Mouse (Mus musculus) heart, adult 11 months (tissue): ENCODE measurements around the gene Clec16a.

Source experiments
- DNase-seq: peaks from one replicate; pipeline ENCODE4 v3.0.0; 2022

Gene Clec16a

DNA sequence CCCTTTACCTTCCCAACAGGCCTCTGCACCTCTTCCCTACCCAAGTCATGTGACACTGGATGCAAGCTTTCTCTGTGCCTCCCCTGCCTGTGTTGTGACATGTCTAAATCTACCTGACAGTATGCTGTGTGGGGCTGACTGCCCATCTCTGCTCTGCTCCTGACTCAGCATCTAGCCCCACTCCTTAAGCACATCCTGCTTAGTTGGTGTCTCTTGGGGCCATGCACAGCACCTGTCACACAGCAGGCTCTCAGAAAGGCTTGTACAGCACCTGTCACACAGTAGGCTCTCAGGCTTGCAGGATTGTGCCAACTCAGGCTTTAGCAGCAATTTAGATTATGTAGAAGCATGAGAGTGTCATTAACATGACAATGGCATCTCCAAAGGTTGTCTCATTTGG is 106.7 kb downstream of the Clec16a start:
- DNase-seq = no peak

DNA sequence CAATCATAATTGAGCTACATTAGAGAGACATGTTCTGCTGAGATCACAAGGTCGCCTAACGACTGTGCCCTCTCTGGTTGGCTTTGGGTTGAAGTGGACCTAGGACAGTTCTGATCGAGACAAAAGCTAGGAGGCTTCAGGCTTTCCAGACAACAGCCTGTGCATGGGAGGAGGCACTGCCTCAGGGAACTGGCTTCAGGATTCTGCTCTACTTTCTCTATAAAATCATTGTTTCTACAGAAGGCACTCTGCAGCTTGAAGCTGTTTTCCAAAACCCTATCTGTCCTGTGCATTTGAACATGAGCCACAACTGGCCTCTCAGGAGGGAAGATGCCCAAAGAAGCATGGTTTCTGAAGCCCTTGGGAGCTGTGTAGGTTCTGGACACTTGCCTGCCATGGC is 107.8 kb downstream of the Clec16a start:
- DNase-seq = no peak

DNA sequence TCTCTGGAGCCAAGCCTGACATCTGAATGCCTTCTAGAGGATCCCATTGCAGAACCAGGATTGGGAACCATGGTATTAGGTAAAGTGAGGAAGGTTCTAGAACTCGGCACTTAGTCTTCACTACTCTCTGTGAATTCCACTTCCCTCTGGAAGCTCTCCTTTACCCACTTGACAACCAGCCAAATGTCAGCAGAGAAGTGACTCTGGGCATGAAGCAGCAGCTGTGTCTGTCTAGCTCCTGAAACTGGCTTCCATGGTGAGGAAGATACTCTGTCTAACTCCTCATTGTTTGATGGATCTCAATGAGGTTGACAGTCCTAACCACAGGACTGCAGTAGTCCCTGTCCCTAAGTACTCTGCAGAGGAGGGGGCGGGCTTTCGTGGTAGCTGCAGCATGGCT is 110.1 kb downstream of the Clec16a start:
- DNase-seq = no peak

DNA sequence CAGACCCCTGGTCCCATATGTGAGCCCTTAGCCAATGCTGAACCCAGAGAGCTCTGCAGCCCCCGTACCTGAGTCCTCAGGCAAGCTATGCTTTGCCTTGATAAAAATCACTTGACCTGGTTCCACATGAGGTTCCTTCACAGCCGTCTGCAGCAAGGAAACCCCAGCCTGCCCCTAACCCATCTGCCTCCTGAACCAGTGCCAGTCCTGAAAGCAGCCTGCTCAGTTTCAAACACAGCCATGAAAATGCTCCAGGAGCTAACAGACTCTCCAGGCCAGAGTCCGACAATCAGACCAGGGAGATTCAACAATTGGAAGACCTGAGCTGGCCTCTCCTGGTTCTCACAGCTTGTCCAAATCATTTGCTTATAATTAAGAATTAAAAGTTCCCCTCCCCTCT is 110.8 kb downstream of the Clec16a start:
- no peak for DNase-seq

DNA sequence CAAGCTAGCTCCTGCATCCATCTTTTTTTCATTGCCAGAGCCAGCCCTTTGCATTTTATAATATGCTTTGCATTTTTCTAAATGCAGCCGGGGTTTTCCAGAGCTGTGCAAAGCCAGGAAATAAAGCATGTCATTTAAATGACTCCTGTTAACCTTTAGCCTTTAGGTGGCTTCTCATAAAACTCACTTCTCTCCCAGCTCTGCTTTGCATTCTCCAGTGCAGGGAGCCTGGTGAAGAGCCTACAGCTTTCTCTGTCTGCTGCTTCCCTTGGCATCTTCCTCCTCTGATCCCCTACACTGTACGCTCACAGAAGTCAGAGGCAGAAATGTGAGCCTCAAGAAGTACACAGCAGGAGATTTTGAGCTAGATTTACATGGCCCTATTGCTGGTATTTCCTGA is 111.3 kb downstream of the Clec16a start:
- DNase-seq = no peak

DNA sequence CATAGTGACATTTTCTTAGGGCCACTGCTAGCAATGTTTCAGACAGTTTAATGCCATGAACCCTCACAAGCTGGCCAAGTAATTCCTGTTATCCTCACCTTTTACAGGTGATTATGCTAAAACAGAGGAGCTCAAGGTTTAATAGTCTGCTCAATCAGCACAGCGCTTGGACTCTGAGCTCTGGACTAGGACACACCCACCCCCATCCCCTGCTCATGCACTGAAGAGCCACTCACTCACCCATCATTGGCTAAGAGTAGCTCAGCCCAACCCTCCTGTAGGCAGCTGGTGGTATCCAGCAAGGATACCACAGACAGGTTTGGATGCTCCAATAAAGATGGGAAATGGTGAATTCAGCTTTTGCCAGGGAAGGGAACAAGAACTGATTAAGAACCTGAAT is 111.8 kb downstream of the Clec16a start:
- no peak for DNase-seq

DNA sequence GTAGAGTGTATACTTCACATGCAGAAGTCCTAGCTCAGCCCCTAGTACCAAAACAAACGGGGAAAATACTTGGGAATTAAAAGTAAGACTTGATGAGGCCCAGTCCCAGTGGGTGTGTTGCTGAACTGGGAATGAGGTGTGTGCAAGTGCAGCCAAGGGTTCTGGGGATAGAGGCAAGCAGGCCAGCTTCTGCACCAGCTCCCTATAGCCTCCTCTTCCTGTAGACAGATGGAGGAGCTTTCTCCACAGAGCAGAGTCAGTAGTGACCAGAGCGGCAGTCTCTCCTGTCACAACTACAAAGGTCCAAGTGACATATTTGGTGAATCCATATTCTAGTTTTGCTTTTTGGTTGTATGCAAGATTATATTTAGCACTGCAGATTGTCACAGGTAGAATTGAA is 114.1 kb downstream of the Clec16a start:
- no peak for DNase-seq

DNA sequence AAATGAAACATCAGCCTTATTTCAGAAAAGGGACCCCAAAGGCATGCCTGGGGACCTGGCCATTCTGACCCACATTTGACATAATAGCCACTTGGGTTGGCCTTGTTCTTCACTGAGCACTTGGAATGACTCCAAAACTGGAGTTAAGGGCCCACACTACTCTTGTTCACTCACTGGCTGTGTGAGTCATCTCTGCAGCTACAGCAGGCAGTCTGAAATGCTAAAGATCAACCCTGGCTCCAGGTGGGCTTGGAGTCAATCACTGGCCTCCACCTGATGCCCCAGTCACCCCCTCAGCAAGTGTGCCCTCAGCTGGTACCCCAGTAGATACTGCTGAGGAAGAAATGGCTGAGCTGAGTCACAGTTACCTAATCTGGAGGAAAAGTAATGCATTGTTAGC is 115.4 kb downstream of the Clec16a start:
- no peak for DNase-seq

DNA sequence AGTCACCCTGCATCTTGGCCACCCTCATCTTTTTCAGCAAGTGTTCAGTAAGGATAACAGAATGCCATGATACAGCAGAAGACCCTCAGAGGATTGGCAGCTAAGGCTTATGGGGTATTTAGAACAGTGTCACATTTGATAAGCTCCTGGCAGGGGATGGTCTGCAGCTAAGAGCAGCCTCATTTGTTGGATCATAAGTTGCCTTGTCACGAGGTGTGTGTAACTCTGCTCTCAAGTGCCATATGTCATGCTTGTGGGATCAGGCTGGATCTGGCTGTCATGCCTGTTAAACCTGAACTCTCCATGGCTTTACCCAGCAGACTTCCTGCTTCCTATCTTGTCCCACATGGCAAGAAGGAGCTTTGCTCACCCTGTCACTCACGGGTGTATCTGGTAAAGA is 116.2 kb downstream of the Clec16a start:
- no peak for DNase-seq

DNA sequence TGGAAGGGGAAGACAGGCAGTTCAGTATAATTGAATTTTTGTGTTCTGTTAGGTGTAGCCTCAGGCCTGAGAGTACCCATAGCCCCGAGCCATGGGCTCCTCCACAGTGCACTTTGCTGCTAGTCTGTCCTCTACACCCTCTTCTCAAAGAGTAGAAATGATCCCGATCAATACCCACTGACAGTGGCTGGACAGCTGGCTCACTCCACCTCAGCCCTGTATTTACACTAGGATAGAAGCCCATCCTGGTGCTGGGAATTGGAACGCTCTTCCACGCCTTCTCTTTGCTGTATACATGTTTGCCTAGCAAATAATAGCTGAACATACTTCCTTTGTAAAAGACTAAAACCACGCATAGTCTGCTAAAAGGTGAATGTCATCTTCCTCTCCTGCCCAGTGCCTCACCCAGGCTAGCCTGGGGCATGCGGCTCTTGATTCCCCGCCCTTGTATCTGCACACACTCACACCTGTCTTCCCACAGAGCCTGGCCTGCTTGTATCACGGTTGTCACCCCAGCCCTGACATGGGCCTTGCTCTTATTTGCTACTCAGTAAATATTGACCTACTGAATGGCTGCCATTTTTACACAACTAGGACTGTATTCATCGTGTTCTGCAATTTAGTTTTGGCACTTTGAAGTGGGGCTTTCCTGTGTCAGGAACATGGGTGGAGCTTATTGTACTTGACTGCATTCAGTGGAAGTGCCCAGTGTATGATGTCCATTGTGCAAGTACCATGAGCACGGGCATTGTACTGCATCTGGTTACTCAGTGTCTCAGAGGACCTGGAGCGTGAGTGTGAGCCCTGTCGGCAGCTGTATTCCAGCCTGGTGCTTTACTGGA is 119.0 kb downstream of the Clec16a start:
- no peak for DNase-seq

DNA sequence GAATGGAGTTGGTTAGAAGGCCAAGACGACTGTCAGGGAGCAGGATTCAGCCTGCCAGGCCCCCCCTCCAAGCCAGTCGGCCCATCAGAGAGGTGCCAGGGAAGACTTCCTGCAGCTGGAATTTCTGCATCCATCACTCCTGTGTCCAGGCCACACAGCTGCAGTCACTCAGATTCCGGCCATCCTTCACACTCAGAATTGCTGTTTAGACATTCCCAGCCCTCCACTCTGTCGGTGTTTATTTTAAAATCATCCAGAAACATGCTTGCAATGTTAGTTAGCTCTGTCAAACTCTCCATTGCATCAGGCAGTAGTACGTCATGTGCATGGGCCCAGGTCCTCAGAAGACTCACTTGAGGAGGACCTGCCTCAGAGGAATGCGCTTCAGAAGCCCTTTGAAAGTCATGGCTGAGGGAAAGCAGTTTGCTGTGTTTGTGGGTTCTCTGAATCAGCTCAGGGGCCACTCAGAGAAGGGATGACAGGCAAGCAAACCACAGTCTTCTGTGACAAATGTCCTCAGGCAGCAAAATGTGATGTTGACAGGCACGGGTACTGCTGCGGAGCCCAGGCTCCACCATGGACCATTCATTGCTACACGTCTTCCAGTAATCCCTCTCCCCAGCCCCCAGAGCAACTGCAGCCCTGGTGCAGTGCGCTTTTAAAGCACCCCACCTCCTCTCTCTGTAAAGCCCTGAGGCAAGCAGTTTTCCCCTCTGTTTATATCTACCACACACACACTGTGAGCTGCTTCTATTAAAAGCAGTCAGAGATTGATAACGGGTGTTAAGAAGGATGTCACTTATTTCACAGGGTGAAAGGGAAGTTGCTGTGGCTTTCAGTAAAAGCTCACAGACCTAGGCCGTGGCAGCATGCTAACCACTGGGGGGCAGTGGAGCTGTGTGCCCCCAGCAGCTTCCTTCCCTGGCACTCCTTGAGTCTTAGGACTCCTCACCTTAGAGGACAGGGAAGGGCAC is 120.1 kb downstream of the Clec16a start:
- DNase-seq = peak; percentile 91

DNA sequence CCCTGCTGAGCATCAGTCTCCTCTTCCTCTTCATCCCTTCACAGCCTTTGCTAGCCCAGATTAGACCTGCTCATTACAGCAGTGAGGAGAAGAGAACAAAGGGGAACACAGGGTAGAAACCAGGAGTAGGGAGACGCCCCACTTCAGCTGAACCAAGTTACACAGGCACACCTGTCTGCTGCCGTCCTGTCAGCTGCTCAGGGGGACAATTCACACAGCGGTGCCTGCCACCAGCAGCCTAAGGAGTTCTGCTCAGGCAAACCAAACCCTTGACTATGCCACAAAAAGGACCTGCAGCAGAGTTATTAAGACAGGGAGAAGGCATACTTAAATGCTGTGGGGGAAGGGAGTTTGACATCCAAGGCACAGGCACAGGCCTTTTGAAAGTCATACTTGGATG is 121.6 kb downstream of the Clec16a start:
- no peak for DNase-seq

DNA sequence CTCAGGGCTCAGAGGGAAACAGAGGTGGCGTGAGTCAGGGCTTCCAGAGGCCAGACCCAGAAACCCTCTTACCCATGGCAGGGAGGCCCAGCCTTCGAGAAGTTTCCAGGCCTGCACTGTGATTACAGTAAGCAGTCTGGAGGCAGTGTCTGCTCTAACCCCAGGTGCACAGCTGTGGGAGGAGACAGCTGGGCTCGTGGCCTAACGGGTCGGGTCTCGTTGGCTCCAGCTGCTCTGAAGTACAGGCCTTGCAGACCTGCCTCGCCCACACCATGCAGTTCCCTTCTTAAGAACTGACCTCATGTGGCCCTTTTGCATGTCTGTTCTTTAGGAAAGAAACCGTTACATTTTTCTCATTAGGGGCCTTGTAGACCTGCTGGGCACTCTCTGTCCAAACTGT is 123.3 kb downstream of the Clec16a start:
- no peak for DNase-seq

DNA sequence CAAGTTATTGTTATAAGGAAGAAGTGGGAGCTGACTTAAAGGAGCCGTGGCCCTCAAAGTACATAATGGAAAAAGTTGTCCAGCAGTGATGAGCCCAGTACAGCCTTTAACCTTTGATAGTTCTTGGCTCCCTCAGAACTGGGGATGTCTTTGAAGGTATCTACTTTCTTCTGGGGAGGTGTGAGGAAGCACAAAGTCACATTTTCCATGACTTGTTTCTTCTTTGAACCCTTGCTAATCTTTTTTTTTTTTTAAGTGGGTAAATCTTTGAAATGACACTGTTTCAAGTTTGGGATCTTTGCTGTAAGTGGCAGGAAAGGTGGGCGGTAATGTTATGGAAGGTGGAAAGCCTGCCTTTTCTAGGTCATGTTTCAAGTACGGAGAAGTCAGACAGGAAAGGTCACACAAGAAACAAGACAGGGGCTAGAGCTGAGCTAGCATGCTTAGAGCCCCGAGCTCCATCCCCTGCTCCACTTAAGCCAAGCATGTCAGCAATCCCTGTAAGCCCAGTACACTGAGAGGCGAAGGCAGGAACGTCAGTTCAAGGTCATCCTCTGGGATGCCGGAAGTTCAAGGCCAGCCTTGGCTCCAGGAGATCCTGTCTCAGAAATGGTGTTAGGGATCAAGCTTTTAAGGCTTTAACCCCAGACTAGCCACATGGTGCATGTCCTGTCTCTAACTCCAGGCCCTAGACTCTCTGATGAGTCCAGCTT is 124.0 kb downstream of the Clec16a start:
- no peak for DNase-seq

DNA sequence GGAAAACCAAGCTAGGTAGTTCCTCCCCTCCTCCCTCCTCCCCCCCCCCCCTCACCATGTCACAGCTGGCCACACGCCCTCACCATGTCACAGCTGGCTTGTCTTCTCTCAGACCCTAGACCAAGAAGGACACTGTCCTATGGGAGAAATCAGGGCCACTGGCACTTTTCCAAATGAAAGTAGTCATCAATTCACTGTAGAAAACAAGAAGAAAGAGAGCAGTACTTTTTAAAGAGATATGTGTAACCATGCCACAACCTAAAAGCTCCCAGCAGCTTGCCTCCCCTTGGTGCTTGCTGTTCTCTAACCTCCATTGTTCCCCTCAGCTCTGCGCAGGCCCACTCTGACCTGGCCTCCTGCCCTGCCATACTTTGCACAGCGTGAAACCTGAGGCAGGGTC is 124.8 kb downstream of the Clec16a start:
- DNase-seq = no peak

DNA sequence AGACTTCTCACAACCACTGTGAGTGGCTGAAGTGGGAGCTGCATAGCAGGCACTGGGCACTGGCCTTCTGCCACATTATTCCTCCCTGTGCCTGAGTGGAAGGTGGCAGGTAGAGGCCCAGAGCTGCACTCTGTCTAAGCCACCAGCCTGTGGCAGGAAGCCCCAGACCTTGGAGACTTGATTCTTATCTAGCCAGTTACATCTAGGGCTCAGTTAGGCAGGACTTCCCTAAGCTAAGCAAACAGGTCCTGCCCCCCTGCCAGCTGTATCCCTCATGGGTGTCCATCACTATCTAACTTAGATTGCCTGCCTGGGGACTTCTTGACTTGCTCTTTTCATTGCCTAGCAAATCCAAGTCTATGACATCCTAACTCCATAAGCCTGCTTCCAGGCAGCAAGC is 127.4 kb downstream of the Clec16a start:
- no peak for DNase-seq

DNA sequence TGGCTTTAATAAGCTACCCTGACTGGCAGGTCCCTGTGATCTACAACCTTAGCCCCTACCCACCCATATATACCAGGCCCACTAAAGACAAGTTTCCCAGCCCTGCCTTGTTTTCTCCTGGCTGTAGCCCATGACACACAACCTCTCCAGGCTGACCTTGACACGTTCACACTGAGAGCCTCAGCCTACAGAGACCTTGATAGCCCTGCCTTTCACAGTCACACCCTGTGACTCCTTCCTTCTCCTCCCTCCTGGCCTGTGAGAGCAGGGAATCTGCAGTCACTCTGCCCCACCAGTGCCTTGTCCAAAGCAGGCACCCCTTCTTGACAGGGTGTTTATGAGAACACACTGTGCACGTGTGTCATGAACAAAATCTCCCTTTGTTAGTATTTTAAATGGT is 128.9 kb downstream of the Clec16a start:
- no peak for DNase-seq

DNA sequence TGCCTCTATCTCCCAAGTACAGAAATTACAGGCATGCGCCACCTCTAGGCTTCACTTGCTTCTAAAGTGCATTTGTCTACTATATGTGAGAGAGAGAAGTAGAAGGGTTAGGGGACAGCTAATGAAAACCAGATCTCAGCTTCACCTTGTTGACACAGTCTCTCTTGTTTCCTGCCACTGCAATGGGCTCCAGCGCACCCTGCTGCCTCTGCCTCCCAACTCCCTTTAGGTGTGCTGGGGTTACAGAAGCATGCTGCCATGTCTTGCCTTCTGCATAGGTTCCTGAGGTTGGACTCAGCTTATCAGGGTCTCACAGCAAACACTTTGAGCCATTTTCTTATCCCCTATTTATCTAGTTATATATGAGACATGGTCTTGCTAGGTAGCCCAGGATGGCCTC is 129.8 kb downstream of the Clec16a start:
- DNase-seq = no peak

DNA sequence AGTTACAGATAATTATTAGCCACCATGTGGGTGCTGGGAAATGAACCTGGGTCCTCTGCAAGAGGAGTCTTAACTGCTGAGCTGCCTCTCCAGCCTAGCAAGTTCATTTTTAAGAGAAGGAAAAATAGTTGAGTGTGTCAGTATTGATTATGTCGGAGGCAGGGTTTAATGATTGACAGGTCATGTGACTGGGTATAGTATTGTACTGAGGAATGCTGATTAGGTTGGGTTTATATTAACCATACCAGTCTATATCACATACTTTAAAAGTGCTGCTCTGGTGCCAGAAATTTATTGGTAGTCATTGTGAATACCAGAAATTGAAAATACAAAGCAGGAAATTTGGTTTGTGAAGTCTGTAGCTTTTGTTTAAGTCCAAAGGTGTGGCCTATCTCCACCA is 130.5 kb downstream of the Clec16a start:
- DNase-seq = no peak

DNA sequence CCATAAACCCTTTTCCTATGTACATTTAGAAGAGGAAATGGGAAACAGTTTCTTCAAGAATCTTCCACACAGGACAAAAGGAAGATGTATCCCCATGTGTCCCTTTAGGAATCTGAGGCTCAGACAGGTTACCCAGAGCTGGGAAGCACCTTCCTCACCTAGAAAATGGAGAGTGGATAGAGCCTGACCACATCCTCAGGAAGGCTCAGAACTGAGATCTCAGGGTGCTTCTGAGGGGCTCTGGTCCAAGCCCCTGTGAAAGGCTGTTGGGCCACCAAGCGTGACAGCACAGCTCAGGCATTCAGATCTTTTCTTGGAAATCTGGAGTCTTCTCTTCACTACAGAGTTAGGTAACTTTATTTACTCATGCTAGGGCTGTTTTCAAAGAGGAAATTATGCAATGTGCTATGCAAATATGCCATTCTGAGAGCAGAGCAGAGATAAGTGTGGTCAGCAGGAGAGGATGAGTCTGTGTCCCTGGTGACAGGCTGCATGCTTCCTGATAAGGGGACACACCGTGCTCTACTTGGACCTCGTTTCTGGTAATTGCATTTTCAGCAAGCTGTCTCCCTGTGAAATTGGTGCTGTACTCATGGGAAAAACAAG is 131.4 kb downstream of the Clec16a start:
- no peak for DNase-seq

DNA sequence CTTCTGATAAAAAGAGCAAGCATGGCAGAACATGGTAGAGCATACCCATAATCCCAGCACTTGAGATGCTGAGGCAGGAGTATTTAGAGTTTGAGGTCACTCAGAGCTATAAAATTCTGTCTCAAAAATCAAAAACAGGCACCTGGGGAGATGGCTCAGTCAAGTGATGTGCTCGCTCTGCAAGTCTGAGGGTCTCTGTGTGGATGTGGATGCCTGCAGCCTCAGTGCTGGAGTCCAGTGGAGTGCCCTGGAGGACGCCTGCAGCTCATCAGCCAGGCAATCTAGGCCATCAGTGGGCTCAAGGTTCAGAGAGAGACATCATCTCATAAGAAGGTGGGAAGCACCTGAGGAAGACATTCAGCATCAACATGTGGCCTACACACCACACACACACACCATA is 137.4 kb downstream of the Clec16a start:
- DNase-seq = no peak

DNA sequence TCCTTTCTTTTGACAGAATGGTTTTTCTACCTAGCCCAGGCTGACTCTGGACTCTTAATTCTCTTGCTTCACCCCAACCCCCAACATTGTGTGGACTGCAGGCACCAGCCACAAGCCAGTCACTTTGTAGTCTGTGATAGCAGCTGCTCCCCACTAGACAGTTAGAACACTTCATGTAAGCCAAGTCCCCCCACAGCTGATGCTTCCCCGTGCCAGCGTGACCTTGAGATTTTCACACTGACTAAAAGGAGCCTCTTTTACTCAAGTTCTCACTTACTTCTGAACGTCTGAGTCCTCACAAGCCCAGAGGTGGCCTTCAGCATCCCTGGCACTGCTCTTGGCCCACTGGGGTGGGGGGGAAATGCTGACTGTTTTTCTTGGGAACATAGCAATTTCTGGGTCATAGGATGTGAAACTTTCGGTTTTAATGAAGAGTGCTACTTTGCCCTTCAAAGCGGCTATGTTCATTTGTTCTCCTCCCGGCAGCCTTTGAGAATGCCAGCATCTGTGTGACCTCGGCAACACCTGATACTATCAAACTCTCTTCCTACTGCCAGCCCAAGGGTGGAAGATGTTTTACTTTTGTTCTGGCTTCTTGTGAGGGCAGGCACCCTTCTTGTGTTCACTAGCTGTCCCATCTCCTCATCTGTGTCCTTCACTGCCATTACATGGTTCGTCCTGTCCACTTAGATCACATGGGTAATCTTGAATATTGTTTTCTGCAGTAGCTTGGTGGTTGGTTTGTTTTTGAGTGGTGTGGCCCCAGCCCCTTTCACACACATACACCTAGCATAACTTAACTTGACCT is 138.3 kb downstream of the Clec16a start:
- DNase-seq = no peak
